Mouse (Mus musculus) thymus, postnatal 4 days (tissue): ENCODE data around the gene Tmem184c.

Source experiments
- DNase-seq: peaks from one replicate; pipeline ENCODE4 v3.0.0; 2021

Gene Tmem184c

GRCm38 (mm10) chr8:77610374-77610969 lies at the start of gene Tmem184c:
Gene Tmem184c, minus strand, starts transcription at chr8:77610698.
- DNase-seq, result peak; percentile 98

GRCm38 (mm10) chr8:77659534-77660080 lies 49.1 kb upstream of the Tmem184c start:
- DNase-seq, result no peak

GRCm38 (mm10) chr8:77658356-77658755 lies 47.9 kb upstream of the Tmem184c start:
- DNase-seq, result no peak

- no peak for DNase-seq
Measured at GRCm38 (mm10) chr8:77650646-77651190, 40.2 kb upstream of the Tmem184c start.

- no peak for DNase-seq
Measured at GRCm38 (mm10) chr8:77640093-77640839, 29.8 kb upstream of the Tmem184c start.

- DNase-seq, result no peak
Measured at GRCm38 (mm10) chr8:77637593-77637992, 27.1 kb upstream of the Tmem184c start.

GRCm38 (mm10) chr8:77634035-77634434 lies 23.5 kb upstream of the Tmem184c start:
- DNase-seq, result no peak

- DNase-seq, result no peak
Measured at GRCm38 (mm10) chr8:77633211-77633610, 22.7 kb upstream of the Tmem184c start.

- no peak for DNase-seq
Measured at GRCm38 (mm10) chr8:77630691-77631090, 20.2 kb upstream of the Tmem184c start.

GRCm38 (mm10) chr8:77629858-77630537 lies 19.5 kb upstream of the Tmem184c start:
- peak; percentile 91 for DNase-seq

- DNase-seq, result no peak
Measured at GRCm38 (mm10) chr8:77623677-77624209, 13.2 kb upstream of the Tmem184c start.

GRCm38 (mm10) chr8:77617916-77618315 lies 7.4 kb upstream of the Tmem184c start:
- peak; percentile 15 for DNase-seq

GRCm38 (mm10) chr8:77609621-77610020 lies 877 bp downstream of the Tmem184c start:
- no peak for DNase-seq

- no peak for DNase-seq
Measured at GRCm38 (mm10) chr8:77584174-77584573, 26.3 kb downstream of the Tmem184c start.

GRCm38 (mm10) chr8:77577674-77578073 lies 32.8 kb downstream of the Tmem184c start:
- no peak for DNase-seq

- DNase-seq, result no peak
Measured at GRCm38 (mm10) chr8:77574229-77574628, 36.3 kb downstream of the Tmem184c start.

- DNase-seq, result no peak
Measured at GRCm38 (mm10) chr8:77561441-77561840, 49.1 kb downstream of the Tmem184c start.

- no peak for DNase-seq
Measured at GRCm38 (mm10) chr8:77552491-77552890, 58.0 kb downstream of the Tmem184c start.

- peak; percentile 30 for DNase-seq
Measured at GRCm38 (mm10) chr8:77549881-77550580, 60.5 kb downstream of the Tmem184c start.

GRCm38 (mm10) chr8:77549121-77549706 lies 61.3 kb downstream of the Tmem184c start, which contains the start of gene Prmt9:
Gene Prmt9, plus strand, starts transcription at chr8:77549397.
- DNase-seq, result peak; percentile 97
